8 mouse cellular contexts compared by ENCODE assay signal in the genomic region with DNA sequence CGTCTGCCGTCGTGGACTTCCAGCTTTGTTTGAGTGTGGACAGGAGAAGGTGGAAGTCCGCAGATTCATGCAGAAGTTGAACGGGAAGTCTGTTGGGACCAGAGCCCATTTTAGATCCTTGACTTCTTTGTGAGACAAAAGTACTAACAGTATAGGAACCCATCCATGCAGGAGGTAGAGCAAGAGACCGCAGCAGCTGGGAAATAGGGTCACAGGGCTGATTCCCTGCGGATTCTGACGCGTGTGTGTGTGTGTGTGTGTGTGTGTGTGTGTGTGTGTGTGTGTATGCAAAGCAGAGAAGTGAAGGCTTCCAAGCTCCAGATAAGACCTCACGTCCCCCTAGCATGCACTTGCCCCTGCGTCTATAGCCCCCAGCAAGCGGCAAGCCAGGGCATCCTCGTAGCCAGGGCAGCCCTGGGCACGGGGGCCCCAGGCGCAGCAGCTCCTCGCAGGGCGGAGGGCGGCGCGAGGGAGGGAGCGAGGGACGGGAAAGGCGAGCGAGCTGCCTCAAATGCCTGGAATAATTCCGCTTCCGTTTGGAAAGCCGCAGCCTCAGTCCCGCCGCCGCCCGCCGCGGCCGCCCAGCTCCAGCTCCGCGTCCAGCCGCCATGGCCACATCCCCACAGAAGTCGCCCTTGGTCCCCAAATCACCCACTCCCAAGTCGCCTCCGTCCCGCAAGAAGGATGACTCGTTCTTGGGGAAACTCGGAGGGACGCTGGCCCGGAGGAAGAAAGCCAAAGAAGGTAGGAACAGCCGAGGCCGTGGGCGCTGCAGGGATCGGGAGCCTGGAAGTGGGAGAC. TPM values are rescaled to one million over a fixed set of nuclear protein-coding genes. Genes with fewer than 3 reads are reported as not detected.
DNase-seq lines count a peak whose midpoint lies in the region; ATAC-seq lines count a peak whose summit lies in the region.

A gene (plus strand): TSS at position 149 of the 801 bp plus-strand sequence.

- peak; percentile 71 for DNase-seq in adipocyte (ENCODE audit: low spot score)
- peak; percentile 75 for DNase-seq in cerebellum, postnatal 14 days
- DNase-seq in frontal cortex, postnatal 36 days (ENCODE audit: low spot score in 2 of 2) = peak; percentile 58 to 59
- peak; percentile 22 for DNase-seq in left cerebral cortex, adult 11 months (ENCODE audit: low spot score)
- DNase-seq in lung, postnatal 14 days = peak; percentile 81
- peak; percentile 18 to 19 for DNase-seq in right cerebral cortex, postnatal 36 days (ENCODE audit: low spot score in 2 of 2)

- peak within 1 kb of the TSS; percentile 86 for H3K27ac ChIP-seq in hindbrain, embryonic 12.5 days

- no peaks in the 10 kb centered on the region for H3K27me3 ChIP-seq in hindbrain, embryonic 12.5 days

- peak within 1 kb of the TSS; percentile 58 for H3K4me3 ChIP-seq in hindbrain, embryonic 12.5 days

- H3K4me1 ChIP-seq in hindbrain, embryonic 12.5 days = 0 out of 2 replicates have a peak, but pooled peaks cover 7% of the 10 kb centered on the region

- ATAC-seq in hindbrain, embryonic 12.5 days (ENCODE audit: low FRiP score) = peak; percentile 87
- no peak for ATAC-seq in CD4-positive, CD25-positive, alpha-beta regulatory T cell, adult 4 months

- peak within 1 kb of the TSS; percentile 87 for H3K4me2 ChIP-seq in hindbrain, embryonic 12.5 days (replicated peaks)

- 0 out of 2 replicates have a peak, but pooled peaks cover 3% of the 10 kb centered on the region for H3K36me3 ChIP-seq in hindbrain, embryonic 12.5 days

- WGBS in hindbrain, embryonic 12.5 days = 2% methylated on average over 49 of the region's 49 CpGs

- peaks cover 3% of the 10 kb centered on the region; the same call in 1 of the 2 replicates for H3K9me3 ChIP-seq in hindbrain, embryonic 12.5 days (replicated peaks)

- H3K9ac ChIP-seq in hindbrain, embryonic 12.5 days = peak within 1 kb of the TSS; percentile 69

RNA-seq across cellular contexts. Expression of the gene that starts here (rescaled TPM):
- 66.2 and 74.8 TPM in 2 replicates for polyA plus RNA-seq in hindbrain, embryonic 12.5 days (2016; fragmentation: Nextera tagmentation; extraction: Ambion mirVana)
- polyA plus RNA-seq in CD4-positive, CD25-positive, alpha-beta regulatory T cell, adult 4 months (2017; shearing (Covaris generic)) = not detected

Comparison
In these comparisons a context has a peak if more than half of its experiments do, and no peak if none do; other contexts are left out.
1. RNA of the gene that starts here (polyA plus RNA-seq): 66.2 to 74.8 TPM in hindbrain, embryonic 12.5 days; not detected in CD4-positive, CD25-positive, alpha-beta regulatory T cell, adult 4 months; every median in the first group is over 10 times any median in the second.
2. DNase-seq: peak in every context shown above with its lines; median percentile 81 in lung, postnatal 14 days; 75 in cerebellum, postnatal 14 days; 71 in adipocyte; 58 in frontal cortex, postnatal 36 days; 22 in left cerebral cortex, adult 11 months; 18 in right cerebral cortex, postnatal 36 days.